In the genomic region with DNA sequence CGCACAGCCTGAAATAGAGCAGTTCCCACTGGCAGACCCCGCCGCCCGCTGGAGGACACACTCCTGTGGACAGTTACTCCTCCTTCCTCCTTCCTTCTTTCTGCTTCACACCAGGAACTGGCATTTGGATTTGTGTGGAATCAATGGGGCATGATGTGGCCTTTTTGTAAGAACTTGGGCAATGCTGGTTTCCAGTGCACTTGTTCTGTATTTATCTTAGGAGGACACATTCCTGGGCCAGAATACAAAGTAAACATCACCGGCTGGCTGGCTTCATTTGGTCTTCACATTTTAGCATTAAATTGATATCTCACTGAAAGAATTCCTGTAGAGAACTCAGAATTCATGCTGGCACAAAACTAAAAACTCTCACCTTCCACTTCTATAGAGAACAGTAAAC, we compare ENCODE assay signal across 30 mouse cellular contexts.
DNase-seq lines count a peak whose midpoint lies in the region; ATAC-seq and TF ChIP-seq lines count a peak whose summit lies in the region.
"Had no signal": no experiment of that assay in that cellular context is flagged by ENCODE, and none has a peak within 500 bp of the region (broad histone marks: within the 10 kb centered on the region; RNA-seq: fewer than 3 reads in every experiment).

No protein-coding gene starts in this region.

- WGBS in liver, adult 2 months: 75% methylated on average over 5 of the region's 5 CpGs
- 86% methylated on average over 5 of the region's 5 CpGs for WGBS in liver, embryonic 12.5 days (ENCODE audit: insufficient replicate concordance)
- 68% methylated on average over 5 of the region's 5 CpGs for whole genome bisulfite sequencing in lung, postnatal 0 days

- no peak overlapping the region for H3K27ac ChIP-seq in liver, adult 2 months (replicated peaks; ENCODE audit: insufficient read depth, low read depth, low read length)
- H3K27ac ChIP-seq in liver, embryonic 12.5 days: no peak overlapping the region
- H3K27ac ChIP-seq in lung, postnatal 0 days (ENCODE audit: low read length): no peak overlapping the region
- H3K27ac ChIP-seq: embryonic facial prominence, embryonic 12.5 days; heart, embryonic 13.5 days; hindbrain, embryonic 15.5 days; midbrain, embryonic 10.5 days; midbrain, embryonic 15.5 days; neural tube, embryonic 15.5 days had no signal

- no peak for TF ChIP-seq POLR2A in liver, adult 2 months (IDR thresholded peaks at IDR 0.05; ENCODE audit: extremely low read depth, insufficient read depth, low read length)

- no peak for ATAC-seq in liver, embryonic 12.5 days
- ATAC-seq in lung, postnatal 0 days: no peak
- ATAC-seq: forebrain, embryonic 14.5 days; inflammation-experienced regulatory T-cells, adult 6 months; midbrain, embryonic 15.5 days had no signal

- no peak overlapping the region for H3K4me3 ChIP-seq in liver, adult 2 months (ENCODE audit: insufficient read depth, low read depth, low read length)
- H3K4me3 ChIP-seq in liver, embryonic 12.5 days: no peak overlapping the region
- H3K4me3 ChIP-seq in lung, postnatal 0 days (ENCODE audit: low read depth, low read length): no peak overlapping the region
- H3K4me3 ChIP-seq: embryonic facial prominence, embryonic 12.5 days; heart, embryonic 13.5 days; hindbrain, embryonic 15.5 days; midbrain, embryonic 10.5 days; midbrain, embryonic 15.5 days; neural tube, embryonic 15.5 days had no signal

- no peaks in the 10 kb centered on the region for H3K36me3 ChIP-seq in liver, adult 2 months (ENCODE audit: control insufficient read depth, insufficient read depth, low read length)
- H3K36me3 ChIP-seq in liver, embryonic 12.5 days: no peaks in the 10 kb centered on the region
- no peaks in the 10 kb centered on the region for H3K36me3 ChIP-seq in lung, postnatal 0 days (ENCODE audit: insufficient read depth, low read length)
- H3K36me3 ChIP-seq: embryonic facial prominence, embryonic 12.5 days; heart, embryonic 13.5 days; hindbrain, embryonic 15.5 days; midbrain, embryonic 10.5 days; midbrain, embryonic 15.5 days; neural tube, embryonic 15.5 days had no signal

- no peak overlapping the region for H3K4me2 ChIP-seq in liver, embryonic 12.5 days
- no peak overlapping the region for H3K4me2 ChIP-seq in lung, postnatal 0 days (replicated peaks; ENCODE audit: low read depth, low read length)
- H3K4me2 ChIP-seq: embryonic facial prominence, embryonic 12.5 days; heart, embryonic 13.5 days; hindbrain, embryonic 15.5 days; midbrain, embryonic 15.5 days; neural tube, embryonic 15.5 days had no signal

- H3K4me1 ChIP-seq in liver, adult 2 months (ENCODE audit: control insufficient read depth, insufficient read depth, low read length): peaks cover 2% of the 10 kb centered on the region; the same call in 1 of the 2 replicates
- H3K4me1 ChIP-seq in liver, embryonic 12.5 days: no peaks in the 10 kb centered on the region
- peaks cover 7% of the 10 kb centered on the region; the same call in 1 of the 2 replicates for H3K4me1 ChIP-seq in lung, postnatal 0 days (ENCODE audit: insufficient read depth, low read depth, low read length)
- H3K4me1 ChIP-seq: embryonic facial prominence, embryonic 12.5 days; hindbrain, embryonic 15.5 days; midbrain, embryonic 10.5 days; midbrain, embryonic 15.5 days; neural tube, embryonic 15.5 days had no signal

- no peak overlapping the region for H3K9ac ChIP-seq in liver, adult 2 months (ENCODE audit: low read depth, low read length)
- no peak overlapping the region for H3K9ac ChIP-seq in liver, embryonic 12.5 days
- H3K9ac ChIP-seq in lung, postnatal 0 days (replicated peaks; ENCODE audit: low read depth): no peak overlapping the region
- H3K9ac ChIP-seq: embryonic facial prominence, embryonic 12.5 days; heart, embryonic 13.5 days; hindbrain, embryonic 15.5 days; midbrain, embryonic 15.5 days; neural tube, embryonic 15.5 days had no signal

- no peaks in the 10 kb centered on the region for H3K9me3 ChIP-seq in liver, embryonic 12.5 days (replicated peaks)
- H3K9me3 ChIP-seq in lung, postnatal 0 days (ENCODE audit: low read length): no peaks in the 10 kb centered on the region
- H3K9me3 ChIP-seq: embryonic facial prominence, embryonic 12.5 days; heart, embryonic 13.5 days; hindbrain, embryonic 15.5 days; midbrain, embryonic 10.5 days; midbrain, embryonic 15.5 days; neural tube, embryonic 15.5 days had no signal

- no peak for TF ChIP-seq CTCF in liver, adult 2 months (IDR thresholded peaks at IDR 0.05; ENCODE audit: low read depth, low read length)
- no peak for TF ChIP-seq CTCF in lung, postnatal 0 days (IDR thresholded peaks at IDR 0.05)

- TF ChIP-seq EP300 in lung, postnatal 0 days (IDR thresholded peaks at IDR 0.05): peak; percentile 46

- no peaks in the 10 kb centered on the region for H3K27me3 ChIP-seq in liver, adult 2 months (ENCODE audit: control insufficient read depth, insufficient read depth, low read length)
- H3K27me3 ChIP-seq in liver, embryonic 12.5 days (replicated peaks): no peaks in the 10 kb centered on the region
- H3K27me3 ChIP-seq in lung, postnatal 0 days (replicated peaks; ENCODE audit: insufficient read depth, low read length): no peaks in the 10 kb centered on the region
- H3K27me3 ChIP-seq: CH12.LX; embryonic facial prominence, embryonic 12.5 days; heart, embryonic 13.5 days; hindbrain, embryonic 15.5 days; midbrain, embryonic 15.5 days; neural tube, embryonic 15.5 days had no signal

- DNase-seq in kidney, adult 11 months: peak; percentile 4
- no peak for DNase-seq in kidney, postnatal 36 days
- DNase-seq in liver, adult 2 months (ENCODE audit: extremely low read depth, low read depth, low spot score): peak; percentile 85
- peak; percentile 22 for DNase-seq in lung, postnatal 0 days (ENCODE audit: low spot score)
- DNase-seq in lung, postnatal 4 days: peak; percentile 19 to 32
- no peak for DNase-seq in gastrocnemius, postnatal 10 days
- DNase-seq in frontal cortex, postnatal 14 days (ENCODE audit: low spot score in 2 of 2): no peak
- DNase-seq: adrenal gland, postnatal 10 days; cerebellum, adult 11-12 months; cerebellum, adult 9-11 months; embryo, embryonic 11 days; heart, postnatal 10 days; kidney, adult 8-10 months; kidney, postnatal 10 days; layer of hippocampus, postnatal 36 days; liver; right cerebral cortex, adult 18-20 months; spleen, adult 18-20 months; thymus, adult 18-20 months; thymus, postnatal 36 days had no signal

- H3K79me2 ChIP-seq in liver, adult 2 months (ENCODE audit: control insufficient read depth, insufficient read depth, low read length): no peaks in the 10 kb centered on the region

Comparison
In these comparisons a context has a peak if more than half of its experiments do, and no peak if none do; other contexts are left out.
1. DNase-seq: peak in kidney, adult 11 months (single experiment), liver, adult 2 months (single experiment), lung, postnatal 0 days (single experiment) and lung, postnatal 4 days (2 of 2); none in kidney, postnatal 36 days (0 of 2), gastrocnemius, postnatal 10 days (single experiment) and frontal cortex, postnatal 14 days (0 of 2).